Mouse (Mus musculus): ENCODE results near the gene R3hdm1. TPM values are rescaled to one million over a fixed set of nuclear protein-coding genes. Genes with fewer than 3 reads are reported as not detected.

R3hdm1 gene
- polyA plus RNA-seq, 1 experiment from 2014 or later: 97.1 TPM

- 88% methylated on average over 1 of the region's 1 CpGs for WGBS
- Histone ChIP-seq H3K27ac (no peak overlapping the region), H3K27me3 (no peaks in the 10 kb centered on the region), H3K4me3 (no peak overlapping the region), H3K36me3 (no peaks in the 10 kb centered on the region), H3K4me2 (replicated peaks) (no peak overlapping the region), H3K9ac (no peak overlapping the region), H3K4me1 (no peaks in the 10 kb centered on the region), H3K9me3 (replicated peaks) (no peaks in the 10 kb centered on the region)
- no peak for ATAC-seq (ENCODE audit: low FRiP score)
These were observed 63.9 kb downstream of the R3hdm1 start for GRCm38 (mm10) chr1:128166956-128167355.

- ATAC-seq (ENCODE audit: low FRiP score): no peak
- Histone ChIP-seq H3K4me1 (no peaks in the 10 kb centered on the region), H3K27me3 (no peaks in the 10 kb centered on the region), H3K9ac (no peak overlapping the region), H3K4me3 (no peak overlapping the region), H3K36me3 (no peaks in the 10 kb centered on the region), H3K4me2 (replicated peaks) (no peak overlapping the region), H3K9me3 (replicated peaks) (no peaks in the 10 kb centered on the region), H3K27ac (no peak overlapping the region)
These were observed 67.0 kb downstream of the R3hdm1 start for GRCm38 (mm10) chr1:128170104-128170503.

GRCm38 (mm10) chr1:128191426-128191825, 88.3 kb downstream of the R3hdm1 start:
- H3K4me3 ChIP-seq: no peak overlapping the region
- ATAC-seq (ENCODE audit: low FRiP score): no peak
- peaks cover 40% of the 10 kb centered on the region for H3K36me3 ChIP-seq
- H3K27me3 ChIP-seq: no peaks in the 10 kb centered on the region
- H3K4me2 ChIP-seq (replicated peaks): no peak overlapping the region
- WGBS: 81% methylated on average over 2 of the region's 2 CpGs
- no peaks in the 10 kb centered on the region for H3K4me1 ChIP-seq
- no peaks in the 10 kb centered on the region for H3K9me3 ChIP-seq (replicated peaks)
- H3K27ac ChIP-seq: no peak overlapping the region
- H3K9ac ChIP-seq: no peak overlapping the region

GRCm38 (mm10) chr1:128192369-128192768, 89.3 kb downstream of the R3hdm1 start:
- Histone ChIP-seq H3K27ac (no peak overlapping the region), H3K27me3 (no peaks in the 10 kb centered on the region), H3K4me3 (no peak overlapping the region), H3K4me1 (no peaks in the 10 kb centered on the region), H3K36me3 (peaks cover 39% of the 10 kb centered on the region), H3K9ac (no peak overlapping the region), H3K4me2 (replicated peaks) (no peak overlapping the region), H3K9me3 (replicated peaks) (no peaks in the 10 kb centered on the region)
- no peak for ATAC-seq (ENCODE audit: low FRiP score)
- 88% methylated on average over 7 of the region's 7 CpGs for WGBS

- 61% methylated on average over 2 of the region's 2 CpGs for WGBS
- H3K4me1 ChIP-seq: no peaks in the 10 kb centered on the region
- H3K27ac ChIP-seq: no peak overlapping the region
- H3K4me2 ChIP-seq (replicated peaks): no peak overlapping the region
- H3K36me3 ChIP-seq: peaks cover 39% of the 10 kb centered on the region
- H3K9ac ChIP-seq: no peak overlapping the region
- no peaks in the 10 kb centered on the region for H3K27me3 ChIP-seq
- ATAC-seq (ENCODE audit: low FRiP score): no peak
- H3K4me3 ChIP-seq: no peak overlapping the region
- no peaks in the 10 kb centered on the region for H3K9me3 ChIP-seq (replicated peaks)
These were observed 90.9 kb downstream of the R3hdm1 start for GRCm38 (mm10) chr1:128194011-128194410.

- Histone ChIP-seq H3K4me3 (no peak overlapping the region), H3K36me3 (peaks cover 41% of the 10 kb centered on the region), H3K9me3 (replicated peaks) (no peaks in the 10 kb centered on the region), H3K4me2 (replicated peaks) (no peak overlapping the region), H3K27ac (no peak overlapping the region), H3K4me1 (no peaks in the 10 kb centered on the region), H3K9ac (no peak overlapping the region), H3K27me3 (no peaks in the 10 kb centered on the region)
- ATAC-seq (ENCODE audit: low FRiP score): no peak
- WGBS: 89% methylated on average over 1 of the region's 1 CpGs
These were observed 94.3 kb downstream of the R3hdm1 start for GRCm38 (mm10) chr1:128197353-128197752.

- no peaks in the 10 kb centered on the region for H3K27me3 ChIP-seq
- no peak for ATAC-seq (ENCODE audit: low FRiP score)
- H3K9ac ChIP-seq: no peak overlapping the region
- 82% methylated on average over 5 of the region's 5 CpGs for WGBS
- H3K4me3 ChIP-seq: no peak overlapping the region
- no peak overlapping the region for H3K27ac ChIP-seq
- no peaks in the 10 kb centered on the region for H3K9me3 ChIP-seq (replicated peaks)
- H3K4me1 ChIP-seq: no peaks in the 10 kb centered on the region
- peaks cover 35% of the 10 kb centered on the region for H3K36me3 ChIP-seq
- no peak overlapping the region for H3K4me2 ChIP-seq (replicated peaks)
These were observed 110.2 kb downstream of the R3hdm1 start for GRCm38 (mm10) chr1:128213261-128213660.

- H3K4me3 ChIP-seq: no peak overlapping the region
- no peaks in the 10 kb centered on the region for H3K9me3 ChIP-seq (replicated peaks)
- H3K27me3 ChIP-seq: no peaks in the 10 kb centered on the region
- no peak overlapping the region for H3K27ac ChIP-seq
- no peak for ATAC-seq (ENCODE audit: low FRiP score)
- H3K9ac ChIP-seq: no peak overlapping the region
- WGBS: 93% methylated on average over 2 of the region's 2 CpGs
- H3K4me1 ChIP-seq: no peaks in the 10 kb centered on the region
- no peak overlapping the region for H3K4me2 ChIP-seq (replicated peaks)
- H3K36me3 ChIP-seq: peaks cover 24% of the 10 kb centered on the region; the same call in 1 of the 2 replicates
These were observed 118.8 kb downstream of the R3hdm1 start for GRCm38 (mm10) chr1:128221886-128222285.

- no peak overlapping the region for H3K4me3 ChIP-seq
- no peak for ATAC-seq (ENCODE audit: low FRiP score)
- 71% methylated on average over 1 of the region's 1 CpGs for WGBS
- H3K9me3 ChIP-seq (replicated peaks): no peaks in the 10 kb centered on the region
- H3K27me3 ChIP-seq: no peaks in the 10 kb centered on the region
- peaks cover 26% of the 10 kb centered on the region; the same call in 1 of the 2 replicates for H3K36me3 ChIP-seq
- no peak overlapping the region for H3K9ac ChIP-seq
- H3K27ac ChIP-seq: no peak overlapping the region
- H3K4me1 ChIP-seq: no peaks in the 10 kb centered on the region
- H3K4me2 ChIP-seq (replicated peaks): no peak overlapping the region
These were observed 120.2 kb downstream of the R3hdm1 start for GRCm38 (mm10) chr1:128223304-128223703.

GRCm38 (mm10) chr1:128235181-128235580, 132.1 kb downstream of the R3hdm1 start:
- H3K27ac ChIP-seq: no peak overlapping the region
- no peaks in the 10 kb centered on the region for H3K4me1 ChIP-seq
- H3K4me3 ChIP-seq: no peak overlapping the region
- H3K9me3 ChIP-seq (replicated peaks): no peaks in the 10 kb centered on the region
- H3K4me2 ChIP-seq (replicated peaks): no peak overlapping the region
- ATAC-seq (ENCODE audit: low FRiP score): no peak
- H3K27me3 ChIP-seq: no peaks in the 10 kb centered on the region
- peaks cover 57% of the 10 kb centered on the region for H3K36me3 ChIP-seq
- H3K9ac ChIP-seq: no peak overlapping the region
- 96% methylated on average over 4 of the region's 4 CpGs for WGBS

GRCm38 (mm10) chr1:128243627-128243995, 140.5 kb downstream of the R3hdm1 start, which contains the start of gene Ubxn4:
Ubxn4 (plus strand) TSS chr1:128243964.
- ATAC-seq (ENCODE audit: low FRiP score): peak; percentile 48
- peak within 1 kb of the TSS; percentile 91 for H3K27ac ChIP-seq
- peaks cover 9% of the 10 kb centered on the region for H3K4me1 ChIP-seq
- H3K4me3 ChIP-seq: peak within 1 kb of the TSS; percentile 78
- no peaks in the 10 kb centered on the region for H3K36me3 ChIP-seq
- H3K9ac ChIP-seq: peak within 1 kb of the TSS; percentile 83
- peak within 1 kb of the TSS; percentile 90 for H3K4me2 ChIP-seq (replicated peaks)
- no peaks in the 10 kb centered on the region for H3K9me3 ChIP-seq (replicated peaks)
- H3K27me3 ChIP-seq: no peaks in the 10 kb centered on the region
- WGBS: 12% methylated on average over 10 of the region's 10 CpGs

- under 1% methylated on average over 71 of the region's 71 CpGs for WGBS
- peak; percentile 96 for ATAC-seq (ENCODE audit: low FRiP score)
- peak overlapping the region; percentile 83 for H3K9ac ChIP-seq
- peak overlapping the region; percentile 78 for H3K4me3 ChIP-seq
- peak overlapping the region; percentile 91 for H3K27ac ChIP-seq
- no peaks in the 10 kb centered on the region for H3K27me3 ChIP-seq
- peak overlapping the region; percentile 90 for H3K4me2 ChIP-seq (replicated peaks)
- no peaks in the 10 kb centered on the region for H3K36me3 ChIP-seq
- no peaks in the 10 kb centered on the region for H3K9me3 ChIP-seq (replicated peaks)
- peaks cover 9% of the 10 kb centered on the region for H3K4me1 ChIP-seq
These were observed 141.1 kb downstream of the R3hdm1 start for GRCm38 (mm10) chr1:128243996-128244726.

GRCm38 (mm10) chr1:128244727-128245355, 141.7 kb downstream of the R3hdm1 start:
- Histone ChIP-seq H3K27ac (peak overlapping the region; percentile 91; the same call in 1 of the 2 replicates), H3K9me3 (replicated peaks) (no peaks in the 10 kb centered on the region), H3K9ac (peak overlapping the region; percentile 83), H3K4me3 (peak overlapping the region; percentile 78), H3K4me1 (peaks cover 9% of the 10 kb centered on the region), H3K27me3 (no peaks in the 10 kb centered on the region), H3K36me3 (no peaks in the 10 kb centered on the region), H3K4me2 (replicated peaks) (peak overlapping the region; percentile 90)
- 3% methylated on average over 19 of the region's 19 CpGs for WGBS
- peak; percentile 66 for ATAC-seq (ENCODE audit: low FRiP score)

All from hindbrain, embryonic 12.5 days (tissue).